Mouse (Mus musculus): Measurements from ENCODE around the gene Tgfa.

GRCm38 (mm10) chr6:86182016-86182415 lies 13.0 kb upstream of the Tgfa start:
- no peak for TF ChIP-seq GATA1 (IDR thresholded peaks at IDR 0.05; ENCODE audit: low read length)
- TF ChIP-seq TAL1 (IDR thresholded peaks at IDR 0.05; ENCODE audit: low read length), result no peak
